Mouse (Mus musculus) layer of hippocampus, postnatal 10 days (tissue): ENCODE measurements around the gene Serping1. TPM values are rescaled to one million over a fixed set of nuclear protein-coding genes. Genes with fewer than 3 reads are reported as not detected.

ENCODE experiments used
- DNase-seq, 2 experiments: peaks; one replicate each; pipeline ENCODE4 v3.0.0; 2021; ENCODE audit warnings: low spot score in 2 of 2
- total RNA-seq, 2 experiments: library from RNA; stranded (reverse); gene quantifications; 2 replicates each; pipeline ENCODE4 v1.2.3; 2021

Serping1 gene
- total RNA-seq, 2 experiments from 2014 or later = 9.6 to 10.1 TPM

GRCm38 (mm10) chr2:84783315-84783714 lies 8.1 kb upstream of the Serping1 start:
- no peak for DNase-seq

- no peak for DNase-seq
Observed at GRCm38 (mm10) chr2:84779210-84779609, 4.0 kb upstream of the Serping1 start.

GRCm38 (mm10) chr2:84777706-84778105 lies 2.5 kb upstream of the Serping1 start:
- no peak for DNase-seq

GRCm38 (mm10) chr2:84775665-84776064 lies 421 bp upstream of the Serping1 start:
- DNase-seq = peak in 1 of 2 experiments; percentile 17

DNA sequence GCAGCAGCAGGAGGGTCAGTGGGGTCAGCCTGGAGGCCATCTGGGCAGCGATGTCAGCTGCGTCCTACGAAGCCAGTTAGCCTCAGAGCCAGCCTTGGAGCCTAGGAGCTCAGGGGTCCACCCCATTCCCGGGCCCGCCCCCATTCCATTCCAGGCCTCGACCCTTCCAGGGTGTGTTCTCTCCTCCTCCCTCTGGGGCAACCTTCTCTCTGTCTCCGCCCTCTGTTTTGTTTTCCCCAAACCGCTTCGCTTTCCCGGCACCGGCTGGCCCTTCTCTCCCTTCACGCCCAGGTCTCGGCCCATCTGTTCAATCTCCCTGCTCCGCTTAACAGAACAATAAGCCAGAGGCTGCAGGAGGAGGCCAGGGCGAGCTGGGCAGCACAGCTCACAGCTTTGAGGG lies 493 bp downstream of the Serping1 start:
- peak; percentile 17 to 32 for DNase-seq

DNA sequence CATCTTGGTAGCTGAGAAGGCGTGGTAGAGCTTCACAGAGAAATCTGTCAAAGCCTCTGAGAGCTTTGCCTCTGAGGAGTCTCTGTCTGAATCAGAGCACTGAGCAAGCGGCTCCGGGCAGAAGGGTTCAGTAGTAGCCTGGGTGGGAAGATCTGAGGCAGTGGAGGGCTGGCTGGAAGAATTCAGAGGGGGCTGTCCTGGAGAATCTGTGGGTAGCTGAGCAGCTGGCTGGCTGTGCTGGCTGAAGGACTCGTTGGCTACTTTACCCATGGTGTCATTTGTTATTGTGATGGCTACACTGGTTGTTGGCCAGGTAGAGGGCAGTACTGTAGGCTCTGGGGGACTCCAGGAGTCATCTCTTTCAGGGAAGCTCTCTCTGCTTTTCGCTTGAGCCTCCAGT lies 2.0 kb downstream of the Serping1 start:
- no peak for DNase-seq

- no peak for DNase-seq
Observed at GRCm38 (mm10) chr2:84772454-84772853, 2.8 kb downstream of the Serping1 start.

GRCm38 (mm10) chr2:84770501-84770900 lies 4.7 kb downstream of the Serping1 start:
- no peak for DNase-seq

- DNase-seq = no peak
Observed at GRCm38 (mm10) chr2:84762818-84763217, 12.4 kb downstream of the Serping1 start.

GRCm38 (mm10) chr2:84762295-84762694 lies 12.9 kb downstream of the Serping1 start:
- DNase-seq = no peak

GRCm38 (mm10) chr2:84761840-84762239 lies 13.4 kb downstream of the Serping1 start:
- DNase-seq = no peak

GRCm38 (mm10) chr2:84761309-84761708 lies 13.9 kb downstream of the Serping1 start:
- no peak for DNase-seq

GRCm38 (mm10) chr2:84760777-84761176 lies 14.5 kb downstream of the Serping1 start:
- no peak for DNase-seq

DNA sequence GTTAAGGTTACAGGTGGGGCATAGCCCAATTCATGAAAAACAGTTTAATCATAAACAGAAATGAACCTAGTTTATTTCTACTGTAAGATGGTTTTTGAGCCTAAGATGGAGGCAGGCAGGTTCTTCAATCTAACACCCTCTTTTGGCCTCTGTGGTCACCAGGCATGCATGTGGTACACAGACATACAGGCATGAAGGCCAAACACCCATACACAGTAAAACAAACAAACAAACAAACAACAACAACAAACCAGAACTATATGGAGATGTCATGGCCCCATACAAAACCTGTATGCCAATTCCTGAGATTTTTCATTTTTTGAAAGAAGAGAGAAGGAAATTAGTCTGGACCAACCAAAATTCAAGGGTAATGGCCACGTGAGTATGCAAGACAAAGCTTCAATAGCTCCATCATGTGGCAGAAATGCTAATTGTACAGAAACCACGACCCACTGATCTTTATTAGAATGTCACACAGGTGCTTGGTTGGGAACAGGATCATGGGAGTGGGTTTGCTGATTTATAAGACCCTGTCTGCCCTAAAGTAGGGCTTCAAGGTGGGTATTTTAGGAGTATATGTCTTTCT lies 16.6 kb downstream of the Serping1 start:
- DNase-seq = no peak

DNA sequence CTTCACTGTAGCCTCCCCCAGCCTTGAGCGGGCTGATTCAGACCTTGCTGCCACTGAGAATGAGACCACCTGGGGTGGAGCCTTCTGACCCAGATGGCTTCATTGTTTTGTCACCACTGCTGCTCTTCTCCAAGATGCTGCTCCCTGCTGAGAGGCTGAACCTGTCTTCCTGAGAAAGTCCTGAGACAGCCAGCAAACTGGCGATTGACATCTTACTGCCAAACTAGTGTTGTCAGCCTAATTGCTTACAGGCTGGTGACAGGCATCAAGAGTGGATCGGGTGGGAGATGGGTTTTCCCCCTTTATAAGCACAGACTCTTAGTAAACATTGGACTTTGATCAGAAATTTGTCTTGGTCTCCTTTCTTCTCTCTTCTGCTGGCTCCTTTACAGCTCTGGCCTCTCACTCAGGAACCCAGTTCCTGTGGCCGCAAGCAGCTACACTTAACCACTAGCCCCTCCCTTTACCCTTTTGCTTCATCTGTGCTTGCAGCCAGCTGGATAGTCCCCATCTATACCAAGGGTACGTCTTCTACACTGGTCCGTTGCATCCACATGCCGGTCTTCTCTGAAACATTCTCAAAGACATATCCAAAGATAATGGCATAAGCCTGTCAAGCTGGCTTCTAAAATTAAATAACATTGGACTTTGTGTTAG lies 18.1 kb downstream of the Serping1 start:
- no peak for DNase-seq

DNA sequence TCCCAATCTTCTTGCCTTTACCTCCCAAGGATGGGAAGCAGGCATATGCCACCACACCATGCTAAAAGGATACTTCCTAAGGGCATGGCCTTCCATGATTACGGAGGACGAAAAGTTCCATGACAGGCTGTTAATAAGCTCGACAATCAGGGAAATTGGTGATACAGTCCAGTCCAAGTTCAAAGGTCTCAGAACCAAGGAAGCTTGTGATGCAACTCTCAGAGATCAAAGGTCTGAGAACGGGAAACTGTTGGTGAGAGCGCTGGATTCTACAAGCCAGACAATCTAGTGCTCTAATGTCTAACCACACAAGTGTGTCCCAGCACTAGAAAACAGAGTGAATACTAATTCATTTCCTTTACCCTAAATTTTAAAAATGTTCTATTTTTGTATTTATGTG lies 19.0 kb downstream of the Serping1 start:
- DNase-seq = no peak

DNA sequence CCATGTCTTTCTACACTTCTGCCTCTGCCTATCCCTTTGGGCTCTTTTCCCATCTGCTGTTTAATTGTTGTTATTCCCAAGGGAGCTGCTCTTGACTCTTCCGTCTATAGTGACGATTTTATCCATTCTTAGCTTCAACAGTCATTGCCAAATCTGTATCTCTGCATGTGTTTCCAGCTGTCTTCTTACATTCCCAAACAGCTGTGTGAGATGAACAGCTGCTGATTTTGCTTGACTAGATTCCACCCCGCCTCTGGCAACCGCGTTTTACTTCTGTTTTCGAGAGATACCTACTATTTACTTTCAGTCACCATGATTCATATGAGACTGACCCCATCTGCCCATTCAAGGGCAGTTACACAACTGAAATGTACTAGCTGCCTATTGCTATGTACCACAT lies 25.1 kb downstream of the Serping1 start:
- no peak for DNase-seq

GRCm38 (mm10) chr2:84744126-84744525 lies 31.1 kb downstream of the Serping1 start:
- DNase-seq = no peak

- peak; percentile 73 to 79 for DNase-seq
Observed at GRCm38 (mm10) chr2:84743561-84743960, 31.7 kb downstream of the Serping1 start, which contains the start of gene Gm19426. TSS of gene Gm19426 (minus strand) at chr2:84743655.

GRCm38 (mm10) chr2:84742451-84743283 lies 32.6 kb downstream of the Serping1 start:
- DNase-seq = peak; percentile 51 to 67

DNA sequence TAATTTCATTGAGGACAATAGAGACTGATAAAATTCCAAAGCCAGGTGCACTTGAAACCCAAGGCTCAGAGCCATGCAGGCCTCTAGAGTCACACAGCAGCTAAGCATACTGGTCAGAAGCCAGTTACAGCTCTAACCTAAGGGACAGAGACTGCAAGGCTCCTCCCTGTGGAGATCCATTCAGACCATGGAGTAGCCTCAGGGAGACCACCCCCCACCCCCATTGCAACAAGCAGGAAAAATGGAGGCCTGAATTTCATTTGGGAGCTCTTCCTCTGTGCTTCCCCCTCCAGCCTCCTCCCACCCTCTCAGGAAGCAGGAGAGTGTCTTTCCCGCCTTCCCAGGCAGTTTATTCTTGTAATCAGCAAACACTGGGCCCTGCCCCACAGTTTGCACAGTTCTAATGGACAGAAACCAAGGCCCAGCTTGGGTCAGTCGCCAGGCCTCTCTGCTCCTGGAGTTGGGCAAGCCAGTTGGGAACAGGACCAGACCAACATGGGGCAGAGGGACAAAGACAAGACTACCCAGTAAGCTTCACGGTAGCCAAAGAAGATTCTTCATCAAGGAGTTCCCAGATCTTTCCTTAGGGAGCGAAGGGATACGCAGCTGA lies 33.3 kb downstream of the Serping1 start:
- no peak for DNase-seq
